Mouse (Mus musculus): ENCODE measurements around the gene Arl5a. TPM values are rescaled to one million over a fixed set of nuclear protein-coding genes. Genes with fewer than 3 reads are reported as not detected.

The Arl5a gene
- total and polyA plus RNA-seq, 3 experiments = 5.4 to 40.3 (median 32.1) TPM

DNA sequence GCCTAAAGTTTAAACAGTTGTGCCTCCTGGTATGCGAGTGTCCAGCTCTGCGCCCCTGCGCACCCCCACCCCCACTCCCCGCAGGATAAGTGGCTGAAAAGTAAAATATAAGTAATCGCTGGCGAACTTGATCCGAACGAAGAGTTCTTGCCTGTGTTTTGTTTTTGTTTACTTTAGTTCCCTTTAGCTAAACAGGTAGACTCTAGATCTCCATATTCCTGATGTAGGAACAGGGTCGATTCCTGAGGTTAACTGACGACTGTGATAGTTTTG, 758 bp upstream of the Arl5a start:
- ATAC-seq (ENCODE audit: extremely low read depth, insufficient number of reproducible peaks, low FRiP score, poor library complexity, severe bottlenecking) (no peak), DNase-seq (ENCODE audit: low spot score) (no peak)
- peaks cover 31% of the 10 kb centered on the region for H3K4me1 ChIP-seq (ENCODE audit: insufficient read depth, low read depth, low read length)
- H3K36me3 ChIP-seq (replicated peaks) = peaks cover 7% of the 10 kb centered on the region
- no peaks in the 10 kb centered on the region for H3K9me3 ChIP-seq (replicated peaks)
- H3K27me3 ChIP-seq (ENCODE audit: insufficient read depth, low read length) = peaks cover 2% of the 10 kb centered on the region; the same call in 1 of the 2 replicates
- TF ChIP-seq POLR2AphosphoS5 (IDR thresholded peaks at IDR 0.05; ENCODE audit: insufficient replicate concordance, low read depth, low read length) = no peak
- no peak for TF ChIP-seq GATA1 (IDR thresholded peaks at IDR 0.05; ENCODE audit: borderline replicate concordance, low read length)
- TF ChIP-seq GATA2 (IDR thresholded peaks at IDR 0.05; ENCODE audit: borderline replicate concordance, low read depth, low read length) = no peak
- TF ChIP-seq TAL1 (conservative IDR thresholded peaks at IDR 0.05; ENCODE audit: low read depth, low read length) = no peak
- no peak for TF ChIP-seq CTCF (IDR thresholded peaks at IDR 0.05; ENCODE audit: low read depth, low read length)
- peak overlapping the region; percentile 96 for H3K4me3 ChIP-seq (ENCODE audit: low read depth, low read length)

DNA sequence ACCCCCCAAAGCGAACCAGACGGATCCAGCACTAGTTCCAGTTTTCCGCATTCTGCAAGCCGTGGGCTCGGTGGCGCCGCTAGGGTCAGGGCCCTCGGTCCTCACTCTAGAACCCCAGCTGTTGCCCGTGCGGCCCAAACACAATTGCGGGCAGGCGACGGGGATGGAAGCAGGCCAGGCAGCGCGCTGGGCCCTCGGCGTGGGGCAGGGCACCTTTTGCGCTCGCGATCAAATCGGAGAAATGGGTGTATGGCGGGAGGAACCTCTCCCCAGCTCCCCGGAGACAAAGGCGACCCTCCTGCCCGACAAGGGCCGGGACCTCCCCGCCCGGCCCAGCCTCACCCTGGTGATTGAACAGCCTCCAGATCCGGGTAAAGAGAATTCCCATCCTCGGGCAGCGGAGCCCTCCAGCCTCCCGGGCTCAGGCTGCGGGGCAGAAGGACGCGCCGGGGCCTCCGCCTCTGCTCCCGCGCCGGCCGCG, 413 bp downstream of the Arl5a start:
- 0 out of 2 replicates have a peak, but pooled peaks have one; percentile 5 for ATAC-seq (ENCODE audit: extremely low read depth, insufficient number of reproducible peaks, low FRiP score, poor library complexity, severe bottlenecking)
- Histone ChIP-seq H3K4me1 (ENCODE audit: insufficient read depth, low read depth, low read length) (peaks cover 38% of the 10 kb centered on the region), H3K27me3 (ENCODE audit: insufficient read depth, low read length) (no peaks in the 10 kb centered on the region), H3K9me3 (replicated peaks) (no peaks in the 10 kb centered on the region), H3K36me3 (replicated peaks) (peaks cover 8% of the 10 kb centered on the region), H3K4me3 (ENCODE audit: low read depth, low read length) (peak overlapping the region; percentile 96)
- no peak for DNase-seq (ENCODE audit: low spot score)
- no peak for TF ChIP-seq TAL1 (conservative IDR thresholded peaks at IDR 0.05; ENCODE audit: low read depth, low read length)
- TF ChIP-seq CTCF (IDR thresholded peaks at IDR 0.05; ENCODE audit: low read depth, low read length) = no peak
- TF ChIP-seq GATA1 (IDR thresholded peaks at IDR 0.05; ENCODE audit: borderline replicate concordance, low read length) = no peak
- TF ChIP-seq GATA2 (IDR thresholded peaks at IDR 0.05; ENCODE audit: borderline replicate concordance, low read depth, low read length) = no peak
- TF ChIP-seq POLR2AphosphoS5 (IDR thresholded peaks at IDR 0.05; ENCODE audit: insufficient replicate concordance, low read depth, low read length) = no peak

DNA sequence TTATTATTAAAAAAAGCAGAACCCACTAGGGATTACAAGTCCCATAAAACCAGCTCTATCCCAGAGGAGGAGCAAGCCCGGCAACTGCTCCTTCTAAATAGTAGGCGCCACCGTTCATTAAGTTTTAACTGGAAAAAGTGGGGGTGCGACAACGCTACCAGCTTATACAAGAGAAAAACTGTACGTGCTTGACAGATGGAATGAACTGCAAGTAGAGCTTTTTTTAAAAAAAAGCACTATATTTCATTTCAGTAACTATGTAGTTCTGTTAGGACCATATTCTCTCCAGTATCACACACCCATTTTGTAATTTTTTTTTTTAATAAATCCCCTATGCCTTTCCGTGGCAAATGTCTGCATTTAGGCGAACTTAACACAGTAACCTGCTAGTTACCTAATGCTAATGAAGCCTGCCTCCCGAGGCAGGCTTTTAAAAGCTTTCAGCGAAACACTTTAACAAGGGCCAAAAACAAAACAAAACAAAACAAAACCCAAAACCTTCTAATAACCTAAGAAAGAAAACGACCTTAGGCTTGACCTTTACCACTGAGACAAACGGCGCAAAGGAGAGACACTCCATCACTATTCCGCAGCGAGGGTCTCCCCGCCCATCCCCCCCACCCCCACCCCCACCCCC, 972 bp downstream of the Arl5a start:
- H3K27me3 ChIP-seq (ENCODE audit: insufficient read depth, low read length) = no peaks in the 10 kb centered on the region
- H3K36me3 ChIP-seq (replicated peaks) = peaks cover 11% of the 10 kb centered on the region
- TF ChIP-seq GATA2 (IDR thresholded peaks at IDR 0.05; ENCODE audit: borderline replicate concordance, low read depth, low read length) = no peak
- no peak for TF ChIP-seq TAL1 (conservative IDR thresholded peaks at IDR 0.05; ENCODE audit: low read depth, low read length)
- no peak for TF ChIP-seq CTCF (IDR thresholded peaks at IDR 0.05; ENCODE audit: low read depth, low read length)
- TF ChIP-seq POLR2AphosphoS5 (IDR thresholded peaks at IDR 0.05; ENCODE audit: insufficient replicate concordance, low read depth, low read length) = no peak
- TF ChIP-seq GATA1 (IDR thresholded peaks at IDR 0.05; ENCODE audit: borderline replicate concordance, low read length) = no peak
- H3K4me3 ChIP-seq (ENCODE audit: low read depth, low read length) = peak overlapping the region; percentile 96
- H3K4me1 ChIP-seq (ENCODE audit: insufficient read depth, low read depth, low read length) = peaks cover 38% of the 10 kb centered on the region
- no peak for DNase-seq (ENCODE audit: low spot score)
- H3K9me3 ChIP-seq (replicated peaks) = no peaks in the 10 kb centered on the region
- no peak for ATAC-seq (ENCODE audit: extremely low read depth, insufficient number of reproducible peaks, low FRiP score, poor library complexity, severe bottlenecking)

GRCm38 (mm10) chr2:52422871-52423610, 1.7 kb downstream of the Arl5a start:
- peaks cover 38% of the 10 kb centered on the region for H3K4me1 ChIP-seq (ENCODE audit: insufficient read depth, low read depth, low read length)
- DNase-seq (ENCODE audit: low spot score) (no peak), ATAC-seq (ENCODE audit: extremely low read depth, insufficient number of reproducible peaks, low FRiP score, poor library complexity, severe bottlenecking) (peak; percentile 35; the same call in 1 of the 2 replicates)
- H3K9me3 ChIP-seq (replicated peaks) = no peaks in the 10 kb centered on the region
- peaks cover 14% of the 10 kb centered on the region for H3K36me3 ChIP-seq (replicated peaks)
- no peaks in the 10 kb centered on the region for H3K27me3 ChIP-seq (ENCODE audit: insufficient read depth, low read length)
- TF ChIP-seq TAL1 (conservative IDR thresholded peaks at IDR 0.05; ENCODE audit: low read depth, low read length) (no peak), POLR2AphosphoS5 (IDR thresholded peaks at IDR 0.05; ENCODE audit: insufficient replicate concordance, low read depth, low read length) (no peak), GATA2 (IDR thresholded peaks at IDR 0.05; ENCODE audit: borderline replicate concordance, low read depth, low read length) (no peak), CTCF (IDR thresholded peaks at IDR 0.05; ENCODE audit: low read depth, low read length) (no peak), GATA1 (IDR thresholded peaks at IDR 0.05; ENCODE audit: borderline replicate concordance, low read length) (no peak)
- peak overlapping the region; percentile 23; the same call in 1 of the 2 replicates for H3K4me3 ChIP-seq (ENCODE audit: low read depth, low read length)

GRCm38 (mm10) chr2:52421197-52421596, 3.5 kb downstream of the Arl5a start:
- 0 out of 2 replicates have a peak overlapping the region, but pooled peaks have one; percentile 16 for H3K4me3 ChIP-seq (ENCODE audit: low read depth, low read length)
- no peak for ATAC-seq (ENCODE audit: extremely low read depth, insufficient number of reproducible peaks, low FRiP score, poor library complexity, severe bottlenecking)
- no peak for TF ChIP-seq TAL1 (conservative IDR thresholded peaks at IDR 0.05; ENCODE audit: low read depth, low read length)
- TF ChIP-seq CTCF (IDR thresholded peaks at IDR 0.05; ENCODE audit: low read depth, low read length) = no peak
- TF ChIP-seq GATA1 (IDR thresholded peaks at IDR 0.05; ENCODE audit: borderline replicate concordance, low read length) = no peak
- TF ChIP-seq GATA2 (IDR thresholded peaks at IDR 0.05; ENCODE audit: borderline replicate concordance, low read depth, low read length) = no peak
- no peak for TF ChIP-seq POLR2AphosphoS5 (IDR thresholded peaks at IDR 0.05; ENCODE audit: insufficient replicate concordance, low read depth, low read length)
- H3K27me3 ChIP-seq (ENCODE audit: insufficient read depth, low read length) = no peaks in the 10 kb centered on the region
- peaks cover 24% of the 10 kb centered on the region for H3K36me3 ChIP-seq (replicated peaks)
- H3K9me3 ChIP-seq (replicated peaks) = no peaks in the 10 kb centered on the region
- peaks cover 42% of the 10 kb centered on the region for H3K4me1 ChIP-seq (ENCODE audit: insufficient read depth, low read depth, low read length)
- DNase-seq (ENCODE audit: low spot score) = no peak
